ENCODE assay signal across 7 mouse cellular contexts in the genomic region with DNA sequence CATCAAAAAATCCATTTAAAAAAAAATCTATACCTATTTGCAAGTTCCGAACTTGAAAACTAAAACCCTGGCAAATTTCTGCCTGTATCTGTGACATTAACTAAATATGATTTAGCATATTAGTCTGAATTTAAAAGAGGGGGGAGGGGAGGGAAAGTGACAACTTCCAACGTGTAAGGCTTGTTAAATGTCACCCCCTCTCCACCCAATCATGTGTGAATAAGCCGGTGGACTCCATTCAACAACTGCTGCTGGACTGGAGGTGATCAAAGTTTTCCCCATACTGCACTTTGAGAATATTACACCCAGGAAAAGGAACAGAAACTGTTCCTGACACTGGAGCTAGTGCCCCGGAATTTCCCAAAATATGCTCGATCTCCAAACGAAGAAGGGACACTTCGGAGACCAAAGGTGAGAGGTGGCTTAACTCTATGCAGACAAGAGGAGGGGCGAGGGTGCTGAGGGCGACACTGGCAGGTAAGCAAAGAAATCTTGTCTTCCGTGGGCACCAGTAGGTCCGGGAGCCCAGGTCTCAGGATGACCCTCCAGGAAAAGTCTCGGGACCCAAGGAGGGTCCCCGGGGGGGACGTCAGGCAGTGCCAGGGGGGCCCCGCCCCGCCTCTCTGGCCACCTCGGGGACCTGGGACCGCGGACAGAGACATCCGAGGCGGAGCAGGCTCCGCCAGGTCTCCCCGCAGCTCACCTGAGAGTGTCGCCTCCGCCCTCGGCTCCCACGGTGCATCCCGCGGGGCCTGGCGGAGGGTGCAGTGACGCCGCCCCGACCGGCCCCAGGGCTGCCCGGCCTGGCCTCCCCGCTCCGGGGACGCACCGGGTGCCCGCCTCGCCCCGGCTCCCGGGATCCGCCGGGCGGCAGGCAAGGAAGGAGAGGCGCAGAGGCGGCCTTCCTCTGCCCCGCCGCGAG. TPM values are rescaled to one million over a fixed set of nuclear protein-coding genes. Genes with fewer than 3 reads are reported as not detected.
DNase-seq lines count a peak whose midpoint lies in the region; ATAC-seq and TF ChIP-seq lines count a peak whose summit lies in the region.

No protein-coding gene starts in this region.

- in situ Hi-C loops in ES-E14 (cut with MboI; ENCODE audit: low sequenced_read_pairs in 2 of 2, unreplicated experiment in 2 of 2) = no loop called here

- peak overlapping the region; percentile 99 for H3K4me3 ChIP-seq in kidney, postnatal 0 days (replicated peaks; ENCODE audit: low read depth, low read length)
- H3K4me3 ChIP-seq in ES-E14 (ENCODE audit: insufficient read depth in 1 of 2, low read depth in 1 of 2, low read length in 2 of 2, poor library complexity in 1 of 2, severe bottlenecking in 1 of 2) = peak overlapping the region; percentile 93 to 98
- peak overlapping the region; percentile 94 for H3K4me3 ChIP-seq in brown adipose tissue, adult 24 weeks (ENCODE audit: insufficient read depth, low read depth, low read length)
- H3K4me3 ChIP-seq in hindbrain, embryonic 13.5 days = peak overlapping the region; percentile 99
- H3K4me3 ChIP-seq in lung, postnatal 0 days (ENCODE audit: low read depth, low read length) = peak overlapping the region; percentile 99
- peak overlapping the region; percentile 88 for H3K4me3 ChIP-seq in stomach, embryonic 16.5 days (replicated peaks; ENCODE audit: low read length)

- H3K4me2 ChIP-seq in kidney, postnatal 0 days (ENCODE audit: low read length) = peak overlapping the region; percentile 77
- H3K4me2 ChIP-seq in hindbrain, embryonic 13.5 days = peak overlapping the region; percentile 75
- H3K4me2 ChIP-seq in lung, postnatal 0 days (replicated peaks; ENCODE audit: low read depth, low read length) = peak overlapping the region; percentile 79
- H3K4me2 ChIP-seq in stomach, embryonic 16.5 days (ENCODE audit: low read depth, low read length) = peak overlapping the region; percentile 61

- H3K9me3 ChIP-seq in kidney, postnatal 0 days (replicated peaks; ENCODE audit: low read length) = no peaks in the 10 kb centered on the region
- no peaks in the 10 kb centered on the region for H3K9me3 ChIP-seq in ES-E14 (ENCODE audit: control insufficient read depth, insufficient read depth, low read depth, low read length)
- no peaks in the 10 kb centered on the region for H3K9me3 ChIP-seq in hindbrain, embryonic 13.5 days
- no peaks in the 10 kb centered on the region for H3K9me3 ChIP-seq in lung, postnatal 0 days (ENCODE audit: low read length)
- no peaks in the 10 kb centered on the region for H3K9me3 ChIP-seq in stomach, embryonic 16.5 days (replicated peaks; ENCODE audit: control insufficient read depth, low read length)

- no peak for TF ChIP-seq CTCF in kidney, postnatal 0 days (IDR thresholded peaks at IDR 0.05; ENCODE audit: low read depth)
- no peak for TF ChIP-seq CTCF in lung, postnatal 0 days (IDR thresholded peaks at IDR 0.05)

- H3K27me3 ChIP-seq in kidney, postnatal 0 days (ENCODE audit: insufficient read depth, low read length) = no peaks in the 10 kb centered on the region
- no peaks in the 10 kb centered on the region for H3K27me3 ChIP-seq in hindbrain, embryonic 13.5 days
- H3K27me3 ChIP-seq in lung, postnatal 0 days (replicated peaks; ENCODE audit: insufficient read depth, low read length) = no peaks in the 10 kb centered on the region
- H3K27me3 ChIP-seq in stomach, embryonic 16.5 days (ENCODE audit: control insufficient read depth, insufficient read depth, low read length) = no peaks in the 10 kb centered on the region

- DNase-seq in kidney, postnatal 0 days (ENCODE audit: low spot score) = peak; percentile 25
- no peak for DNase-seq in kidney, postnatal 14 days
- peak; percentile 9 for DNase-seq in ES-E14 (ENCODE audit: low read depth, low spot score)
- peak; percentile 56 for DNase-seq in lung, postnatal 0 days (ENCODE audit: low spot score)

- no peaks in the 10 kb centered on the region for H3K36me3 ChIP-seq in kidney, postnatal 0 days (ENCODE audit: insufficient read depth, low read length)
- H3K36me3 ChIP-seq in ES-E14 (ENCODE audit: control insufficient read depth, insufficient read depth, low read length, poor library complexity, severe bottlenecking) = no peaks in the 10 kb centered on the region
- H3K36me3 ChIP-seq in hindbrain, embryonic 13.5 days = no peaks in the 10 kb centered on the region
- no peaks in the 10 kb centered on the region for H3K36me3 ChIP-seq in lung, postnatal 0 days (ENCODE audit: insufficient read depth, low read length)
- no peaks in the 10 kb centered on the region for H3K36me3 ChIP-seq in stomach, embryonic 16.5 days (ENCODE audit: control insufficient read depth, insufficient read depth, low read length)

- peak overlapping the region; percentile 92 for H3K27ac ChIP-seq in kidney, postnatal 0 days
- H3K27ac ChIP-seq in ES-E14 (ENCODE audit: insufficient read depth, low read depth, low read length, poor library complexity, severe bottlenecking) = 0 out of 2 replicates have a peak overlapping the region, but pooled peaks have one; percentile 14
- H3K27ac ChIP-seq in brown adipose tissue, adult 24 weeks (replicated peaks; ENCODE audit: low read depth, low read length) = peak overlapping the region; percentile 58
- H3K27ac ChIP-seq in hindbrain, embryonic 13.5 days = peak overlapping the region; percentile 98
- peak overlapping the region; percentile 97 for H3K27ac ChIP-seq in lung, postnatal 0 days (ENCODE audit: low read length)
- H3K27ac ChIP-seq in stomach, embryonic 16.5 days (ENCODE audit: low read length) = peak overlapping the region; percentile 82

- no peak for TF ChIP-seq EP300 in lung, postnatal 0 days (IDR thresholded peaks at IDR 0.05)

- peak overlapping the region; percentile 98 for H3K9ac ChIP-seq in kidney, postnatal 0 days (ENCODE audit: low read depth, low read length)
- H3K9ac ChIP-seq in ES-E14 (ENCODE audit: insufficient read depth, low read depth, low read length, poor library complexity, severe bottlenecking) = peak overlapping the region; percentile 96
- H3K9ac ChIP-seq in hindbrain, embryonic 13.5 days = peak overlapping the region; percentile 99
- peak overlapping the region; percentile 96 for H3K9ac ChIP-seq in lung, postnatal 0 days (replicated peaks; ENCODE audit: low read depth)
- peak overlapping the region; percentile 98 for H3K9ac ChIP-seq in stomach, embryonic 16.5 days (ENCODE audit: low read length)

- WGBS in kidney, postnatal 0 days = 1% methylated on average over 38 of the region's 51 CpGs
- 3% methylated on average over 27 of the region's 51 CpGs for WGBS in hindbrain, embryonic 13.5 days
- WGBS in lung, postnatal 0 days = 6% methylated on average over 20 of the region's 51 CpGs
- WGBS in stomach, embryonic 16.5 days = 3% methylated on average over 36 of the region's 51 CpGs

- ATAC-seq in kidney, postnatal 0 days (replicated peaks; ENCODE audit: low FRiP score, low read depth) = peak; percentile 58; the same call in 1 of the 2 replicates
- ATAC-seq in hindbrain, embryonic 13.5 days (ENCODE audit: low FRiP score) = no peak
- peak; percentile 52 for ATAC-seq in lung, postnatal 0 days
- ATAC-seq in stomach, embryonic 16.5 days (ENCODE audit: insufficient read depth, low FRiP score) = peak; percentile 51

- peaks cover 3% of the 10 kb centered on the region; the same call in 1 of the 2 replicates for H3K4me1 ChIP-seq in kidney, postnatal 0 days (replicated peaks; ENCODE audit: insufficient read depth, low read length)
- H3K4me1 ChIP-seq in ES-E14 (ENCODE audit: control insufficient read depth in 2 of 2, insufficient read depth in 2 of 2, low read length in 2 of 2, poor library complexity in 1 of 2) = peaks cover 0 to 2% of the 10 kb centered on the region in 2 experiments; a peak in 1 of 4 replicates
- no peaks in the 10 kb centered on the region for H3K4me1 ChIP-seq in brown adipose tissue, adult 24 weeks (ENCODE audit: control insufficient read depth, insufficient read depth, insufficient read length, low read length)
- H3K4me1 ChIP-seq in hindbrain, embryonic 13.5 days (replicated peaks) = peaks cover 30% of the 10 kb centered on the region
- H3K4me1 ChIP-seq in lung, postnatal 0 days (ENCODE audit: insufficient read depth, low read depth, low read length) = no peaks in the 10 kb centered on the region
- H3K4me1 ChIP-seq in stomach, embryonic 16.5 days (ENCODE audit: control insufficient read depth, insufficient read depth, low read length) = peaks cover 9% of the 10 kb centered on the region; the same call in 1 of the 2 replicates

TF ChIP-seq in ES-E14, 5 proteins besides CTCF, POLR2A, EP300 and RAD21:
- no peak for TF ChIP-seq HCFC1 (IDR thresholded peaks at IDR 0.05; ENCODE audit: borderline replicate concordance, insufficient read depth, low read length)
- no peak for TF ChIP-seq MAFK (IDR thresholded peaks at IDR 0.05; ENCODE audit: insufficient read depth, low read depth, low read length)
- no peak for TF ChIP-seq CHD2 (IDR thresholded peaks at IDR 0.05; ENCODE audit: low read depth, low read length)
- no peak for TF ChIP-seq ZNF384 (IDR thresholded peaks at IDR 0.05; ENCODE audit: low read depth, low read length)
- no peak for TF ChIP-seq ZC3H11A (IDR thresholded peaks at IDR 0.05; ENCODE audit: borderline replicate concordance, low read depth, low read length)

RNA-seq across cellular contexts. Expression of gene Cep350, which starts 0.6 kb away (rescaled TPM):
- 7.0 and 7.9 TPM in 2 replicates for polyA plus RNA-seq in kidney, postnatal 0 days (2015; fragmentation: Nextera tagmentation; extraction: Ambion mirVana)
- 10.3 and 11.8 TPM in 2 replicates for total RNA-seq in ES-E14 (2012; rRNA removed)
- 7.3 and 11.2 TPM in 2 replicates for polyA plus RNA-seq in brown adipose tissue, adult 24 weeks (2012; ENCODE audit: insufficient read depth, insufficient read length, missing spikeins)
- polyA plus RNA-seq in hindbrain, embryonic 13.5 days (2015; fragmentation: Nextera tagmentation; extraction: Ambion mirVana) = 11.5 and 12.8 TPM in 2 replicates
- 9.3 and 11.0 TPM in 2 replicates for polyA plus RNA-seq in lung, postnatal 0 days (2015; fragmentation: Nextera tagmentation; extraction: Ambion mirVana)
- 5.4 and 6.4 TPM in 2 replicates for polyA plus RNA-seq in stomach, embryonic 16.5 days (2015; fragmentation: Nextera tagmentation; extraction: Ambion mirVana)

Comparison
In these comparisons a context has a peak if more than half of its experiments do, and no peak if none do; other contexts are left out.
1. H3K27ac ChIP-seq: peak in every context shown above with its lines; median percentile 98 in hindbrain, embryonic 13.5 days; 97 in lung, postnatal 0 days; 92 in kidney, postnatal 0 days; 82 in stomach, embryonic 16.5 days; 58 in brown adipose tissue, adult 24 weeks; 14 in ES-E14.